Comparison of ENCODE assay signal across 32 mouse cellular contexts in the genomic region with DNA sequence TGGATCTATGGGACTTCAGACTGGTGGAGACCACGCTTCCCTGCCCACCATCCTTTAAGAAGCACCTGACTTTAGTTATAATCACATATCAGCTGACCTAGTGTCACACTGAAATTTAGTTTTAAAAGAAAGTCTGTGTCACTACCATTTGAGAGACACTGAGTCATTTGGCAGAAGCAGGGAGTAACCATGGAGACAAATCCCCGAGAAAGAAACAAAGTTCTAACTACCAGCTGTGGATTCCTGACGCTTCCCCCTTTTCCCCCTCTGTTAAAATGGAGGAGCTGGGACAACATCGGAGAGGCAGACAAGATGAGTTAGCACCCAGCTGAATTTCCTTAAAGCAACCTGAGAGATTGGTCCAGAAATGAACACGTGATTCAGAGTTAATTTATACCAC. TPM values are rescaled to one million over a fixed set of nuclear protein-coding genes. Genes with fewer than 3 reads are reported as not detected.
DNase-seq lines count a peak whose midpoint lies in the region; ATAC-seq lines count a peak whose summit lies in the region.
"Had no signal": no experiment of that assay in that cellular context is flagged by ENCODE, and none has a peak within 500 bp of the region (broad histone marks: within the 10 kb centered on the region; RNA-seq: fewer than 3 reads in every experiment).

No protein-coding gene starts in this region.

- no peaks in the 10 kb centered on the region for H3K36me3 ChIP-seq in midbrain, embryonic 14.5 days (ENCODE audit: control insufficient read depth, insufficient read depth, low read length)
- no peaks in the 10 kb centered on the region for H3K36me3 ChIP-seq in midbrain, embryonic 16.5 days (ENCODE audit: control insufficient read depth, insufficient read depth, low read length)
- H3K36me3 ChIP-seq: embryonic facial prominence, embryonic 12.5 days; forebrain, embryonic 12.5 days; heart, embryonic 13.5 days; midbrain, embryonic 15.5 days; neural tube, embryonic 15.5 days had no signal

- peaks cover 9% of the 10 kb centered on the region; the same call in 1 of the 2 replicates for H3K4me1 ChIP-seq in midbrain, embryonic 14.5 days (ENCODE audit: control insufficient read depth, insufficient read depth, low read length)
- H3K4me1 ChIP-seq in midbrain, embryonic 16.5 days (ENCODE audit: control insufficient read depth, insufficient read depth, low read length) = peaks cover 13% of the 10 kb centered on the region

- no peak overlapping the region for H3K27ac ChIP-seq in midbrain, embryonic 14.5 days (replicated peaks; ENCODE audit: low read depth, low read length)
- no peak overlapping the region for H3K27ac ChIP-seq in midbrain, embryonic 16.5 days (ENCODE audit: low read length)
- H3K27ac ChIP-seq: embryonic facial prominence, embryonic 12.5 days; forebrain, embryonic 12.5 days; heart, adult 2 months; heart, embryonic 13.5 days; hindbrain, postnatal 0 days; midbrain, embryonic 15.5 days; neural tube, embryonic 15.5 days had no signal

- no peaks in the 10 kb centered on the region for H3K27me3 ChIP-seq in midbrain, embryonic 14.5 days (ENCODE audit: control insufficient read depth, insufficient read depth, low read length)
- H3K27me3 ChIP-seq in midbrain, embryonic 16.5 days (ENCODE audit: control insufficient read depth, insufficient read depth, low read depth, low read length) = no peaks in the 10 kb centered on the region
- H3K27me3 ChIP-seq: midbrain, embryonic 15.5 days; neural tube, embryonic 15.5 days had no signal

- no peak overlapping the region for H3K4me3 ChIP-seq in midbrain, embryonic 14.5 days (replicated peaks; ENCODE audit: low read depth, low read length)
- no peak overlapping the region for H3K4me3 ChIP-seq in midbrain, embryonic 16.5 days (ENCODE audit: low read depth, low read length)
- H3K4me3 ChIP-seq: embryonic facial prominence, embryonic 12.5 days; erythroblast, embryonic 14.5 days; forebrain, embryonic 12.5 days; heart, adult 2 months; heart, embryonic 13.5 days; midbrain, embryonic 15.5 days; neural tube, embryonic 15.5 days had no signal

- H3K9ac ChIP-seq in midbrain, embryonic 14.5 days (replicated peaks; ENCODE audit: low read length) = no peak overlapping the region
- H3K9ac ChIP-seq in midbrain, embryonic 16.5 days (ENCODE audit: low read depth, low read length) = no peak overlapping the region
- H3K9ac ChIP-seq: embryonic facial prominence, embryonic 12.5 days; forebrain, embryonic 12.5 days; heart, embryonic 13.5 days; midbrain, embryonic 15.5 days; neural tube, embryonic 15.5 days had no signal

- no peak for DNase-seq in frontal cortex, postnatal 25 days (ENCODE audit: low spot score in 2 of 2)
- peak; percentile 44 for DNase-seq in midbrain, embryonic 14.5 days
- DNase-seq in brain, adult 2 months (ENCODE audit: low read depth, low spot score) = peak; percentile 80
- no peak for DNase-seq in cerebellum, adult 11 months
- no peak for DNase-seq in cerebellum, postnatal 36 days
- DNase-seq: adrenal gland, postnatal 25 days; cerebellum, adult 11-12 months; cerebellum, postnatal 10 days; gastrocnemius, postnatal 25 days; heart, adult 2 months; heart, postnatal 14 days; lung, postnatal 4 days; right cerebral cortex, postnatal 14 days; spleen, adult 18-20 months had no signal

- H3K9me3 ChIP-seq in midbrain, embryonic 14.5 days (ENCODE audit: control insufficient read depth, low read length) = no peaks in the 10 kb centered on the region
- no peaks in the 10 kb centered on the region for H3K9me3 ChIP-seq in midbrain, embryonic 16.5 days (replicated peaks; ENCODE audit: control insufficient read depth, low read length, poor library complexity, severe bottlenecking)
- H3K9me3 ChIP-seq: embryonic facial prominence, embryonic 12.5 days; forebrain, embryonic 12.5 days; heart, embryonic 13.5 days; midbrain, embryonic 15.5 days; neural tube, embryonic 15.5 days had no signal

- peak; percentile 53 for ATAC-seq in frontal cortex, adult (ENCODE audit: low TSS enrichment)
- no peak for ATAC-seq in midbrain, embryonic 14.5 days (ENCODE audit: low FRiP score, low TSS enrichment)
- no peak for ATAC-seq in midbrain, embryonic 16.5 days
- ATAC-seq: hindbrain, postnatal 0 days; intestine, postnatal 0 days; midbrain, embryonic 15.5 days had no signal

- 34% methylated on average over 5 of the region's 5 CpGs for WGBS in midbrain, embryonic 14.5 days
- WGBS in midbrain, embryonic 16.5 days = 23% methylated on average over 5 of the region's 5 CpGs

- H3K4me2 ChIP-seq in midbrain, embryonic 14.5 days (ENCODE audit: low read length) = no peak overlapping the region
- no peak overlapping the region for H3K4me2 ChIP-seq in midbrain, embryonic 16.5 days (ENCODE audit: low read length)
- H3K4me2 ChIP-seq: embryonic facial prominence, embryonic 12.5 days; forebrain, embryonic 12.5 days; heart, embryonic 13.5 days; midbrain, embryonic 15.5 days; neural tube, embryonic 15.5 days had no signal

RNA-seq across cellular contexts. Expression of a gene that starts 4.2 kb away (rescaled TPM):
- 137 and 212 TPM in 2 replicates for polyA plus RNA-seq in midbrain, embryonic 14.5 days (2014; fragmentation: Nextera tagmentation; extraction: Ambion mirVana)
- polyA plus RNA-seq in midbrain, embryonic 16.5 days (2015; fragmentation: Nextera tagmentation; extraction: Ambion mirVana) = 141 and 227 TPM in 2 replicates
- polyA plus RNA-seq: C2C12; erythroblast, embryonic 14.5 days; liver, adult 2 months had no signal

RNA-seq across cellular contexts. Expression of a gene that starts 11.2 kb away (rescaled TPM):
- not detected in 2 replicates for polyA plus RNA-seq in midbrain, embryonic 14.5 days (2014; fragmentation: Nextera tagmentation; extraction: Ambion mirVana)
- polyA plus RNA-seq in midbrain, embryonic 16.5 days (2015; fragmentation: Nextera tagmentation; extraction: Ambion mirVana) = not detected in 2 replicates
- polyA plus RNA-seq: embryonic facial prominence, embryonic 12.5 days; erythroblast, embryonic 14.5 days; forebrain, embryonic 12.5 days; heart, adult 2 months; heart, embryonic 13.5 days; hindbrain, embryonic 11.5 days; hindbrain, postnatal 0 days; kidney, embryonic 14.5 days; limb, embryonic 11.5 days; liver, adult 2 months; lung, embryonic 16.5 days; midbrain, embryonic 15.5 days; neural tube, embryonic 15.5 days; testis, adult 2 months; urinary bladder, adult 2 months had no signal

RNA-seq across cellular contexts. Expression of a gene that starts 24.2 kb away (rescaled TPM):
- 7.9 and 9.3 TPM in 2 replicates for polyA plus RNA-seq in midbrain, embryonic 14.5 days (2014; fragmentation: Nextera tagmentation; extraction: Ambion mirVana)
- 11.5 and 17.9 TPM in 2 replicates for polyA plus RNA-seq in midbrain, embryonic 16.5 days (2015; fragmentation: Nextera tagmentation; extraction: Ambion mirVana)

RNA-seq across cellular contexts. Expression of a gene that starts 30.6 kb away (rescaled TPM):
- 34.9 and 38.4 TPM in 2 replicates for polyA plus RNA-seq in midbrain, embryonic 14.5 days (2014; fragmentation: Nextera tagmentation; extraction: Ambion mirVana)
- 51.8 and 86.0 TPM in 2 replicates for polyA plus RNA-seq in midbrain, embryonic 16.5 days (2015; fragmentation: Nextera tagmentation; extraction: Ambion mirVana)

RNA-seq across cellular contexts. Expression of a gene that starts 49.5 kb away (rescaled TPM):
- 22.3 and 24.3 TPM in 2 replicates for polyA plus RNA-seq in midbrain, embryonic 14.5 days (2014; fragmentation: Nextera tagmentation; extraction: Ambion mirVana)
- 22.0 and 22.9 TPM in 2 replicates for polyA plus RNA-seq in midbrain, embryonic 16.5 days (2015; fragmentation: Nextera tagmentation; extraction: Ambion mirVana)

Comparison
In these comparisons a context has a peak if more than half of its experiments do, and no peak if none do; other contexts are left out.
1. DNase-seq: peak in midbrain, embryonic 14.5 days (single experiment) and brain, adult 2 months (single experiment); none in frontal cortex, postnatal 25 days (0 of 2), cerebellum, adult 11 months (single experiment) and cerebellum, postnatal 36 days (0 of 2).